Mouse (Mus musculus) E14TG2a.4 (cell line): ENCODE data around the gene Mbtps1.

ENCODE experiments used
- CTCF ChIP-seq: conservative IDR thresholded peaks from 2 replicates; pipeline ENCODE4 v1.5.1; 2014; ENCODE audit warnings: low read length
- POU5F1 ChIP-seq: IDR thresholded peaks from 2 replicates; pipeline ENCODE4 v1.6.1; 2014; ENCODE audit warnings: low read length, borderline replicate concordance

DNA sequence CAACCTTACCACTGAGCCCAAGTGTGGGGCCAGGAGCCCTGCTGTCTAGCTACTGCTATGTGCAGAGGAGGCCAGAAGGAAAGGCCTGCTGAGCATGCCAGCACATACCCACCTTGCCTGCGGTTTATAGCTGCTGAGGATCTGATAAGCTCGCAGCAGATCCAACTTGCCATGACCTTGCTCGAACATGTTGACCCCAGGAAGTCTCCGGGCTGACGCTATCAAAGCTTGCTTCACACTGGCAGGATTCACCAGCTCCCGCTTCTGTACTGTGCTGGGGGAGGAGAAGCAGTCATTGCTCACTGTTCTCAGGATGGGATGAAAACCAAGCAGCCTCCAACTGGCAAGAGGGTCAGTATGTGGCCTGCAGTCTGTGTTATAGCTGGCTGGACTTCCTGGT, 27.6 kb downstream of the Mbtps1 start:
- TF ChIP-seq CTCF (no peak), POU5F1 (no peak)
